Mouse (Mus musculus) kidney, postnatal 14 days (tissue): ENCODE data around the gene Plek.
"Not testable (repeated sequence)": the region's sequence is repeated elsewhere in the genome, so short reads cannot be mapped to it uniquely, and the experiment has no call there.

ENCODE experiments used
- DNase-seq: peaks from one replicate; pipeline ENCODE4 v3.0.0; 2022; ENCODE audit warnings: mixed read lengths

Plek gene

DNA sequence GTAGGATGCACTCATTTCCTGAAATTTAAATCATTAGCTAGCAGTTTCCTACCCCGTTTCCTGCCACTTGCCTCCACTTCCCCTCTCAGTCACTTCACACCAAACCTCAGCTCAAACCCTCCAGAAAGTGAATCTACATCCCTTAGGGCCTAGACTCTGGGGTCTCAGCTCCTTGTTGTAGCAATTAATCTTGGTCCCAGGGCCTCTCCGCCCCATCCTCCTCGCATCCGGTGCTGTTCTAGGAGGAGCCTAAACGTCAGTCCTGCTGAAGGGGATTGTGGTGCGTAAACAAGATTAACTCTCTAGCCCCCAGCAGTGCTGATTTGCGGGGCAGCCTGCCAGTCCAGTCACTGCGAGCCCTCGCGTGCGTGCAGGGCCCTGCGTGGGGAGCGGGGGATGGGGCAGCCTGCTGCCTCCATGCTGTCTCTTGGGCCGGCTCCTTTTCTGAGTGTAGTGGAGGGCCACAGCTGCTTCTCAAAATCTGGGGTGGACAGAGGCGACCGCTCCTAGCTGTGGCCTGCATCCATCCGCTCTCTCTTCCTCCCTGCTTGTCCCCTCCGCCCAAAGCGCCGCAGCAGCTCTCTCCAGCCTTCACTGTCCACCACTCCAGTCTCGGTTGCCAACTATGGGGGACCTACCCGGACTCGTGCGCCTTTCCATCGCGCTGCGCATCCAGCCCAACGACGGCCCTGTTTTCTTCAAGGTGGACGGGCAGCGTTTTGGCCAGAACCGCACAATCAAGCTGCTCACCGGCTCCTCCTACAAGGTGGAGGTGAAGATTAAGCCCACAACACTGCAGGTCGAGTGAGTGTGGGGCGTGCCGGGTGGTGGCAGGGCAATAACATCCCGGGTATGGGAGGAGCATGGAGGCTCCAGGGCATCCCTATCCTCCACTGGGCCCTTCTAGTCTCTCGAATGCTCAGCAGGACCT, at the start of gene Plek, which contains the start of gene Cnrip1:
Plek (minus strand) TSS at position 837 of the 931 bp plus-strand sequence.
Cnrip1 (plus strand) TSS at position 42 of the 931 bp plus-strand sequence.
- DNase-seq = peak; percentile 74

DNA sequence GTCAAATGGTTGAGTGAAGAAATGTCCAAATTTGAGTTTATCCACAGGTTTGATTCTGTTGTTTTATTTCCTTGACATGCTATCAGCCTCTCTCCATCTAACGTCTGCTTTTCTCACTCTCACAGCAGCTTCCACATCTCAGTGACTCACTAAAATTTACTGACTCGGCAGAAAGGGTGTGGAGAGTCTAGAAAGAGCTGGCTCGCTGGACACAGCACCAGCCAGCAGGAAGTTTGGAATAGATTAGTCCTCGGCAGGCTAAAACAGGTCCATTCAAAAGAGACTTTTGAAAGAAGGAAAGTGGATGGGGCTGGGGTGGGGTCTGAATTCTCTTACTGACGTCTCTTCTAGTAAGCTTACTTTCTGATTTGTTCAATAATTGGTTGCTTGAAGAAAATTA, 33.9 kb upstream of the Plek start:
- peak; percentile 12 for DNase-seq

DNA sequence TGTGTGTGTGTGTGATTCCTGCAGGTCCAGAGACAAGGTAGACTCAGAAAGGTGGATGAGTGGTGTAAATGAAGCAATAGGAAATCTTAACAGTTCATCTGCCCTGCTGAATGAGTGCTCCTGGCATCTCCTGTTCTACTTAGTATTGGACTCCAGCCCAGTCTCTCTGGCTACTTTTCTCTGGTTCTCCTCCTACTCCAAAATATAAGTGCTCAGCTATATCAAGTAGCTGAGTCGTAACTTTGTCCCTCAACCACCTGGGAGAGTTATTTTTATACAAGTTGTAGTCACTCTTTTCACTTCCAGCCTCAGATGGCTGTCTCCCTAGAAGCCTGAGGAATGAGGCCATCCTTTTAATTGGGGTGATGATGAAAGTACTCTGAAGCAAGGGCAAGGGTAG, 31.7 kb upstream of the Plek start:
- no peak for DNase-seq

DNA sequence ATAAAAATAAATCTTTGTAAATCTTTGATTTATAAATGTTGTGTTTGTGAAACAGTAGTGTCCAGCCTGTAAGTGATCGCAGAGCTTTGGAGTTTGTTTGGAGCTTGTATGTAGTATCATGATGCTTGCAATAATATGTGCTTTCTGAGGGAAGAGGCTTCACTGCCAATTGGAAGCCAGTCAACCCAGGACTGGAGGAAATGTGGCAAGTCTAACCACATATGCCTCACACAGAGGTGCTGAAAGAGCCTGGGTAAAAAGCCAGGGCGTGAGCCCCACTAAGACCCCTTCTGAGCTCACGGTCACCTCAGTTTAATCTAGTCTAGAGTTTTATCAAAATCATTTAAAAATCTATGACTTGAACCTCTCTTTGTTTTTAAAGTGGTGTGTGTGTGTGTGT, 31.3 kb upstream of the Plek start:
- DNase-seq = no peak

DNA sequence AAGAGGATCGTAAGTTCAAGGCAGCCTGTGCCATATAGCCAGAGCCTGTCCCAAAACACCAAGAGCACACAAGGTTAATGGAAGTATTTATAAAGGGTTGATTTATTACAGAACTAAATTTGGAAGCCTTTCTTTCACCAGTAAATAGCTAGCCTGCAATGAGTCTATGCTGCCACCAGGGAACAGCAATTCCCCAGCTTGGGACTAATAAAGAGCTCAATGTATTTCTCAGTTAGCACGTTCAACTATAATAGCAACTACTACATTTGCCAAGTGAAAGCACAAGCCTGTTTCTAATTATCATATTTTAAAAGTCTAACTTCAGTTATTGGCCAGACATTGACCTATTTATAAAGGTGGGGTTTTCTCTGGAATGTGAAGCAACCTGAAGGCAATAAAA, 30.8 kb upstream of the Plek start:
- DNase-seq = peak; percentile 27

DNA sequence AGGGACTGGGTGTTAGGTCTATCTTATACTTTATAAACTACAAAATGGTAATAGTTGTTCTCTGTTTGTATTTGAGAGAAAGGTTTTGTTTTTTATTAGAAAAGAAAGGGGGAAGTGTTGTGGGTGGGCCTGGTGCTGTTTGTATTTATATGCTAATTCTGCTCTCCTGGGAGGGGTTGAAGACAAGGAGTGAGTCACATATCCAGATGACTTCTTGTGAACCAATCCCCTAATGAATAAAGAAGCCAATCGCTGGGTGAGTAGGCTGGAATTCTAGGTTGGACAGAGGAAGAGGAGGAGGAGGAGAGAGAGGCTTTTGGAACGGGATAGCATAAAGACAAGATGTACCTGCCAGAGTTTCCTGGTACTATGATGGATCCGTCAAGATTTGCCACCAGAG, 29.9 kb upstream of the Plek start:
- DNase-seq = no peak

DNA sequence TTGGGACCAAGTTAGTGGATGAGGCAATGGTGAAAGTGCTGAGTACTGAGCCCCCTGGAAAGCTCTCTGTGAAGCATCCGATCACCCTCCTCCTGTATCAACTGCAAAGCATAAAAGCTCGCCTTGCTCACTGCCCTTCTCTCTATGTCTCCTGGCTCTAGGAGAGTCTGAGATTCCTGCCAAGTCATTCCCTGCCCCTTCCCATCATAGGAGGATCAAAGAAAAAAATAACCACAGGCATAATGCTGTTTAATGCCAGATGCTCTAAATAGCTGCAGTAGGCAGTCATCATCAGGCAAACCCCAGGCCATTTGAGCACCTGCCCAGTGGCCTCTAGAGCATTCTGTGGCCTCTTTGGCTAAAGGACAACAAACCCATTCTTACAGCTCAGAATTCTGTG, 23.5 kb upstream of the Plek start:
- DNase-seq = no peak

DNA sequence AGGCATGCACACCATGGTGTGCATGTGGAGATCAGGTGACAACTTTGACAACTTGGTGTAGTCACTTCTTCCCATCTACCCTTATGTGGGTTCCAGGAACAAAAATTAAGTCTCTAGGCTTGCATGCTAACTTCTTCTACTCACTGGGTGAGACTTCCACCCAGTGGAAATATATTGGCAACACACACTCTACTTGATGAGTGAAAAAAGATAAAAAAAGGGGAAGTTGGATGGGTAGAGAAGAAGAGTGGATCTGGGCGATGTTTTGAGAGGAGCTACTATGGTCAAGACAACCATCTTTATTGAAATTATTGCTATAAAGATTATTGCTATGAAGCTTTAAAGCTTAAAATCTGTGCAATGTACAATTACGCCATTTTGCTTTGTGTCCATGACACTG, 17.2 kb upstream of the Plek start:
- not testable (repeated sequence) for DNase-seq

DNA sequence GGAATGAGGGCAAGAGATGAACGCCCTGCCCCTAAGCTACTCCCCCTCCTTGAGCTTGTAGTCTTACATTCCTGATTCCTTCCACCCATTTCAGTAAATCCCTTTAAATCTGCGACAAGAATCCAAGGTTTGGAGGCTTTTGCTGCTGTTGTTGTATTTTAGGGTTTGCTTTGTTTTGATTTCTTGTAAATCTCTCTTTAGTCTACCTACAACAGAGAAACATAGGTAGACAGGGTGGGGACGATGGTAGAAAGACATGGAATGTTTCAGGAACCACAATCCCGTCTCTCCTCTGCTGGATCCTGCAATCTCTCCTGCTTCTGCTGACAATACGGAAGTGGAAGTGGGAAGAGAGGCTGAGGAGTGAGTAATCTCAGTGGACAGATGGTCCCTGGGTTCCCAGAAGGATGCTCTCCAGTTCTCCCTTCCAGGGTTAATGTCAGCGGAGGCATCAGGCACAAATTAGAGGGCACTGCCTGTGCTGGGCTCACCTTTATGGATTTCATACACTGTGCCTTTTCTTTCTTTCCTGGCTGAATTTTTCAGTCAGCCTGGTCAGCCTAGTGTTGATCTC, 382 bp upstream of the Plek start:
- DNase-seq = no peak

DNA sequence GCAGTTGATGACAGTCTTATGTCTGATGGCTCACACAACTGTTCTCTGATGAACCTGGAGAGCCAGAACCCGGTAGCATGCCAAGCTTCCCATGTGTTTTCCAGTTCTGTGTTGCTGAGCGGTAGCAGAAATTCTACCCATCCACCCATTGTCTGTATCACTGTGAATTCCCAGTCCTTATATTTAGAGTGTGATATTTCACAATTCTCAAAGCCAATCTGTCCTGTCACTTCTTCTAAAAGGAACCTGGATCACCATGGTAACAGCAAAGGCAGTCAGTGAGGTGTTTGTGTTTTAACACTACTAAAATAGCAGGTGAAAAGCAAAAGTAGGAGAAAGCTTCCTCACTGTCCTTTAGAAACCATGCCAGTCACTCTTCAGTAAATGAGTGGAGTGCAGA, 6.4 kb downstream of the Plek start:
- no peak for DNase-seq

DNA sequence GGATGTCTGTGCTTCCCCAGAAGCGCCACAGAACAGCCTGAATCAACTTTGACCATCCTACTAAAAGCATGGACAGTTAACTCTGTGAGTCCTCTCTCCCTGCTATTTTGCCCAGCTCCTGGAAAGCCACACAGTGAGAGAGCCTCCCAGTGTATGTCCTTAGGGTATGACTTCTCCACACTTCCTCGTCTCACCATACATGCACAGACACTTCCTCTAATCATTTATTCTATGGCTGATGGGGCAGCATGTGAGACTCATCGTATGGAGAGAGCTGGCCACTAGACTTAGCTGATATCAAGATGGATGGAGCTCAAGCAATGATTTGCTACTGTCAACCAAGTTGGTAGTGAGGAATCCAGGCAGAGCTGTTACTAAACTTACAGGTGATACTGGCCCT, 28.2 kb downstream of the Plek start:
- no peak for DNase-seq

DNA sequence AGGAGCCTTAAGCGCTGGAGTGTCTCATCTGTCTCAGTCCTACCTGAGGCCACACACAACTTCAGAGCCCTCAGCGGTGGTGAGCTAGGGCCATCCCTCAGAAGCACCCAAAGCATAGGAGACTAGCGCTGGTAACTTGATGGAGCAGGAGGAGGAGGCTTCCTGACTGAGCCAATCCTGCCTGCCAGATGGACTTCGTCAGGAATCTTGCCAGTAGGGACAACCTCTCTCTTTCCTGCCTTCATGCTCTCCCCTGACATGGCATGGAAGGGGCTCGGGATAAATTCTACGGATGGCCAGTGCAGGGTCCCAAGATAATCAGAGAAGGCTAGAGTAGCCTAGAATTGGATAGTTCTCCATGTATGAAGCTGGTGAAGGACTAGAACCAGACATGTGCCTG, 29.0 kb downstream of the Plek start:
- DNase-seq = no peak

DNA sequence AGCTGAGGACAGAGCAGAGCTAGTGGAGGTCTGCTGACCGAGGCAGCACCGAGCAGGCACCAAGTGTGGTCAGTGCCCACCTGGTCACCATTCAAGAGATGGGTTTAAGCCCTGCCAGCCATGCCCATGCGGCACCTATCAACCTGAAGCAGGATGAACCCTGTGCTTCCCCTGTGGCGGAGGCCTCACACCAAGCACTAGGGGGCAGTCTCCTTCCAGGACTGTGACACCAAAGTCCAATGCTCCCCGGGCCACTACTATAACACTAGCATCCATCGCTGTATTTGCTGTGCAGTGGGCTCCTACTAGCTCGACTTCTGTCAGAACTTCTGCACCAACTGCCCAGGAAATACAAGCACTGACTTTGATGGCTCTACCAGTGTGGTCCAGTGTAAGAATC, 32.9 kb downstream of the Plek start:
- no peak for DNase-seq

DNA sequence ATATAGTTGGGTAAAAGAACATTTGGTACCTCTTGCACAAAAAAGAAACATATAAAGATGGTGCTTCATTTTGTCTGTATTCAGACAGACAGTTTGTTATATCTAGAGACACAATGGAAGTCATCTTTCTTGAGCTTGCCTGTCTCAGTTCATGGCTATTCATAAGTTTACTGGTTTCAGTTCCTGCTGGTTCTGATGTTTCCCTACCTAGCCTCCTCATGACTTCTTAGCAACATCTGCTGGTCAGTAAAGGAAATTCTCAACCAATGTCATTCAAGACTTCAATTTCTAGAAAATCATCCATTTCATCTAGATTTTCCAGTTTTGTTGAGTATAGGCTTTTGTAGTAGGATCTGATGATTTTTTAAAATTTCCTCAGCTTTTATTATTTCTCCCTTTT, 39.2 kb downstream of the Plek start:
- no peak for DNase-seq

DNA sequence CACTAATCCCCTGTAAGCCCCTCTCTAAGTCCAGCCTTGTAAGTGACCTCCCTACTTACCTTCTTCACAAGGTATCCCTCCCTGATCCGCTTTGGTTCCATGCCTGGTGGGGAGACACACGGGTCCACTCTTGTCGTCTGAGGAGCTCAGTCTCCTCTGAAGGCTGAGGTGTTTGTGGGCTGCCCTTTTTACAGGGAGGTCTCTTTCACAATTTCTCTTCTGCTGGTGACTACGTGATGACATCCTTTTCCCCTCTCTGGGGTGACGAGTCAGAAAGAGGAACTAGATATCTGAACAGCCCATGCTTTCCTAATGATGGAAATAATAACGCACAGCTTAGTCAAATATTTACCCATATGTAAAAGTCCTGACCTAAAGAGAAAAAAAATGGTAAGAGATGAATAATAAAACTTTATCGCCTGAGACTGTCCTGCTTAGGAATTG, 43.7 kb downstream of the Plek start:
- DNase-seq = no peak

DNA sequence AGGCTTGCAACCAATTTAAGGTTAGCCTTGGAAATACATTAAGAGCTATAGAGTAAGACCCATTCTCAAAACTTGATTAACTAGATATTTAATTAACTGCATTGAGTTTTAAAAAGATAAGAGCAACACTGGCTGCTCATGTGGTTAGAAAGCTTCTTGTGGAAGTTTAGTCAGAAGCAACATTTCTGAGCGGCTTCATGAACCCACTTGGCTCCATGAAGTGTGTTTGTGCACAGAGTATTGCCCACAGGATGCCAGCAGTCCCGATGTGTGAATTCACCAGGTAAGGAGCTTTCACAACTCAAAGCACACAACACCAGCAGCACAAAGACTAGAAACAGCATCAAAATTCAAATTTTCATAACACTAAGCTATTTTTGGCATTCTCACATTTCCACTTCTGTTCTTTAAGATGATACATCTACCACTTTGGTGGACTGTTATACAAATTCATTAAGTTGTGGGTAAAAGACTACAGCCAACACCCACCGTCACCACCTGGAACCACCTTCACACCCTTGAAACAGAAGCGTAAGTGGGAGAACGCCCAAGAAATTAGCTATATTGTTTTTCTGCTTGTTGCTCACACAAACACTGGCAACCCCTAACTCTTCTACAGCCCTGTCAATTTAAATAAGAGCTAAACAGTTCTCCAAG, 44.5 kb downstream of the Plek start:
- DNase-seq = no peak

DNA sequence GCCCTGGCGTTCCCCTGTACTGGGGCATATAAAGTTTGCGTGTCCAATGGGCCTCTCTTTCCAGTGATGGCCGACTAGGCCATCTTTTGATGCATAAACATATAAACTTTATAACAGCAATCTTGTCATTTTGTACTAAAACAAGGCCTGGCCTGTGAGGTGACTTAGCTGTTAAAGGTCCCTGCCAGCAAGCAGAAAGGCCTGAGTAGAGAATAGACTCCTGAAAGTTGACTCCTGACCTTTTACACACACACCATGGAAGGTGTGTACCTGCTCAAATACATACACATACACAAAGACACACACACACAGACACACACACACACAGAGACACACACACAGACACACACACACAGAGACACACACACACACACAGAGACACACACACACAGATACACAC, 45.7 kb downstream of the Plek start:
- DNase-seq = not testable (repeated sequence)

DNA sequence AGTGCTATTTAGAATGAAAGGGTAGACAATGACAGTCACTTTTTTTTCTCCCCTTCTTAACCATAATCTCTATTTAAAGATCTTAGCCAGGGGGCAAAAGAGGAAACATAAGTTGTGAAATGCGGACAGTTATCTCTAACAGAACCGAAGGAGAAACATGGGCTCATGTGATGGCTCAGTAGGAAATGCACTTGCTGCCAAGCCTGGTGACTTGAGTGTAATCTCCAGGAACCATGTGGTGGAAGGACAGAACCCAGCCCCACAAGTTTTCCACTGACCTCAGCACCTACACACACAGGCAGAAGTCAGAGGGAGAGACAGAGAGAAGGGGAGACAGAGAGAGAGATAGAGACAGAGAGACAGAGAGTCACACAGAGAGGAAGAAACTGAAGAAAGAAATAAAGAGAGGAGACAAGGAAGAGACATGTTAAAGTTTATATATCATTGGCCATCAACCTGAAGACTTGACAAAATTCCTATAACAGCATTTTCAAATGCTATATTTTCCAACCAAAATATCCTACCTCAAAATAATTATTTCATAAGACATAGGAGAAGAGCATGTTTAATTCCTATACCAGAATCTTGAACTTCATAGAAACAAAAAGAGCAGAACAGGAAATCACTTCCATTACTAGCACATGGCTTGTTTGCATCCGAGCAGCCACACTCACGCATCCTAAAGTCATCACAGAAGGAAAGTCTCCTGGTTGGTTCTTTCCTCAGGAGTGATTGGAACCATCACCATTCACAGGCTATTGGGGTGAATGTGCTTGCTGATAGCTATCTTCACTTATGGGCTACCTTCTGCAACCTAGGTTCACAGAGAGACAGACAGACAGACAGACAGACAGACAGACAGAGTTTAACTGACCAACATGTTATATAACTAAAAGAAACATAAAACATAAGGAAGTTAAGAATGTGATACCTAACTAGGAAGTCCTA, 47.0 kb downstream of the Plek start:
- DNase-seq = no peak

DNA sequence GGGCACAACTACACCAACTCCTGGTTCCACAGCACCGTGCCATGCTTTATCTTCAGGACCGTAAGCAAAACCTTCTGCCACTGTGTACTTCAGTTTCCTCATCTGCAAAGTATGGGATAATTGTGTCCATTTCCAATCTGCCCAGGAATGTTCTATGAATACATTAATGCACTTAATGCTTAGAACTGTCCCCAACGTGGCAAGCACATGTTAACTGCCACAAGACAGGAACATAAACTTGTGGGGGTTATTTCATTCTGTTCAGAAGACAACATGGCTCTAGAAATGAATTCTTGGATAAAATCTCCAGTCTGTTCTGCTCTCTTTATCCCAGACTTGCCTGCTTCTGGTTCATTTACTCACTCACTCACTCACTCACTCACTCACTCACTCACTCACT, 48.4 kb downstream of the Plek start:
- no peak for DNase-seq

DNA sequence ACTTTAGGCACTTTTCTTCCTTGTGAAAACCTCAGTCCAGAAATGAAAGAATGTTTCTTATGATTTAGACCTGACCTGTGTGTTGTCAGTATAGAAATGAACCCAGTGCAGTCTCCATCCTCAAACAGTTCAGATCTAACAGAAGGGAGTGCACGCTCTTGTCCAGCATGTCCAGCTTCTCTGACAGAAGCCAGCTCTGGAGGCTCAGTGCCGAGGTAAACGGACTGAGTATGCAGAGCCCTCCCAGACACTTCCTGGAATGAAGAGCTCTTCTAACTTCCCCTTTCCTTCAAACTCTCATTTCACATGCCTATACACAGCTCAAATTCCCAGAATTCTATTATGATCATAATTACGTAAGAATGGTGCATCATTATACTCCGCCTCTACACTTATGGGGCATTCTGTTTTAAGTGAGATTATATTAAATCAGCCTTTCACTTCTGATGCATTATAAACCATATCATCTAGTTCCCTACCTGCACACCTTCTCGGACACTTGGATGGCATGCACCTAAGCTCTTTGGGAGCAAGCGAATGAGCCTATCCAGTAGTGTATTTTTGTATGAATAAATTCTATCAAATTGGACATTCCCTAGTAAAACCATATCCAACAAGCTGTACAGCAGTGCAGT, 49.3 kb downstream of the Plek start:
- DNase-seq = no peak

DNA sequence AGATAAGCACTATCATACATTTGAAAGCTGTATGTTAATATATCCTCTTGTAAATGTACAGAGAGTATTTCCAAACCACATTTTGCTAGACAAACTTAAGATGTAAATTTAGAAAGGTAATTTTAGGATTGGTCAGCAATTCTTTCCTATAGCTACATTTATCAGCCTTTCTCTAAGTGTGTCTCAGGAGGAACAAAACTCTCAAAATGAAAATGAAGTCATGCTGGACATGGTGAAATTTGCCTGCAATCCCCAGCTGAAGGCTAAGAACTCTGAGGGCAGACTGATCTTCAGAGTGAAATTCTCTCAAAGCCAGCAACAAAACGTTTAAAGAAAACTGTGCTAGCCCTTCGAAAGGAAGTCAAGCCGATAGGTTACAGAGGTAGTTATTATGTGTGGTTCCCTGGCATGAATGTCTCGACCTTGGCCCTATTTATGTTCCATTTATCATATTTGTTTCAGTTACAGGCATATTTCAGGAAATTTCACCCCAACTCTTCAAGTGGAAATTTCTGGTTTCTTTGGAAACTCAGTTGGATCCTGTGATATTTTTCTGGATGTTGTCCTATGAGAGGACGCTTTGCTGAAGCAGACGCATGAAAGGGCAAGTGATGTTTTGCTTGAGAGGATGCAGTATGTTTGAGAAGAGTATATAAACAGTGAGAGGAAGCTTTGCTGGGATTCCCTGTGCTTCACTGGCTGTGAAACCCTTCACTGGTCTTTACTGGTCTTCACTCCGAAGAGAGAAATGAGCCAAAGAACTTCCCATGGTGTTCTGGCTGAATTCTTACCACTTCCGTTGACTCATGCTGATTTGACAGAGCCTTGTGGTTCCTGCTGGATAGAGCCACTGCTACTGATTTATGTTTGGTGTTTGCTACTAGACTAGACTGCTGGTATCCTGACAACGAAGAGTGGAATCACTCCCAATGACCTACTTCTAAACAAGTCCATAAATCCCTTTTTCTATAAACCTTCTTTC, 51.5 kb downstream of the Plek start:
- DNase-seq = no peak
